Mouse (Mus musculus) adrenal gland, postnatal 25 days (tissue): ENCODE results near the gene Parvb. TPM values are rescaled to one million over a fixed set of nuclear protein-coding genes. Genes with fewer than 3 reads are reported as not detected.
A peak's percentile ranks its signal among the peaks of the same experiment; 100 is the strongest.
"Not testable (repeated sequence)": the region's sequence is repeated elsewhere in the genome, so short reads cannot be mapped to it uniquely, and the experiment has no call there.

ENCODE experiments used
- DNase-seq: peaks from one replicate; pipeline ENCODE4 v3.0.0; 2021; ENCODE audit warnings: mixed read lengths
- total RNA-seq: library from RNA; stranded (reverse); gene quantifications from 2 replicates; pipeline ENCODE4 v1.2.3, GENCODE M21; 2021

Gene Parvb
- total RNA-seq, 1 experiment from 2014 or later, result 18.0 TPM

DNA sequence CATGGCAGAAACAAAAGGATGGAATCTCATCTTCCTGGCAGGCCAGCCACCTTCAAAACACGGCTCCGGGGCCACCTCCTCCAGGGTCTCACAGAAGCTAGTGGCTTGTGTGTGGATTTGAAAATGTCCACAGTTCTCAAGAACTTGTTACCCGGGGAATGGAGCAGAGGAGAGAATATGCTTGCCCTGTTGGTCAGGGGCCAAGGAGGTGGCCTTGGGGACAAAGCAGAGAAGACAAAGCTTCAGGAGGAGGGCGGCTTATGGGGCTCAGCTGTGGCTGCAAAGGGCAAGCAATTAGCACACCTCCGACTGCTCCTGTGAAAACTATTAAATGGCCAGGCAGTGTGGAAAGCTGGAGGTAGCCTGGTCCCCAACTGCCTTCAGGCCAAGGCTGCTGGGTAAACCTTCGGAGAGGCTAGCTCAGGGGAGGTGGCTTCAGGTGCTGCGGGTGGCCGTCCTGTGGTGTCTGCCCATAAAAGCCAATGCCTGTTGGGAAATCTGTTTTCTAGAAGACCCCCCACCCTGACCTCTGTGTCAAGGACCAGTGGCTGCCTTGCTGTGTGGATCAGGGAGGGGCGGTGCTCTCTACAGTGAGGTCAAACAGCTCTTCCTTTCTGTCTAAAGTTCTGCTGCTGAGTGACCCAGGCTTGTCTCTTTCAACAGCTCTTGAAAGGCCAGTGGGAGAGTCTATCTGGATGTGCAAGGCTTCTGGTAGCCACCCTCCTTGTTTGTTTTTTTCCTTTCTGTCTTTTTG, 26.9 kb downstream of the Parvb start:
- peak; percentile 51 for DNase-seq

DNA sequence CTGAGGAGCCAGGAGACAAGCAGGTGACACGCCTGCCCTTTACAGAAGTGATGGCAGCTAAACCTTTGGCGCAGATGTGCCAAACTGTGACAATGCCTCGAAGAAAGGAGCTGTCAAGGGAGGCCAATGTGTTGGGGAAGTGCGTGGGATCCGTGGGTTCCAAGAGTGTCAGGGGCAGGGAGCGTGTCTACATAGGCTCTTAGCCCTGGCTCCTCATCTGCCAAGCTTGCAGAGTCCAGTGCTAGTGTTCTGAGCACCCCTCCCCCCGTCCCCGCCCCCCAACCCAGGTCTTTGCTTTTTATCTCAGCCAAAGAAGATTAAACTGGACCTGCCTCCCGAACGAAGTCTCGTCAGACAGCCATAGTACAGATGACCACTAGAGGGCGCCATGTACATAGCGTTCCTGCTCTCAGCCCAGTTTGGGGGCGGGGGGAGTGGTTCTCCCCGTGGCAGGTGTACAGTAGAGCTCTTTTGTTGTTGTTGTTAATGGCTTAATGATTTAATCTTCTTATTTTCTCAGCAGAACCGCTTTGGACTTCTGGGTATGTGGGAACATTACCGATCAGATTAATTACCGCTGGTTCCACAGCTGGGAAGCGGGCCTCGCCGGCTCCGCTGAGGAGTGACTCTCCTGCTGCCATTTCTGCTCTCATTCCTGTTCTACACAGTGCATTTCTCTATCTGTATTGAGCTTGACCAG, 28.4 kb downstream of the Parvb start:
- DNase-seq, result peak; percentile 73

DNA sequence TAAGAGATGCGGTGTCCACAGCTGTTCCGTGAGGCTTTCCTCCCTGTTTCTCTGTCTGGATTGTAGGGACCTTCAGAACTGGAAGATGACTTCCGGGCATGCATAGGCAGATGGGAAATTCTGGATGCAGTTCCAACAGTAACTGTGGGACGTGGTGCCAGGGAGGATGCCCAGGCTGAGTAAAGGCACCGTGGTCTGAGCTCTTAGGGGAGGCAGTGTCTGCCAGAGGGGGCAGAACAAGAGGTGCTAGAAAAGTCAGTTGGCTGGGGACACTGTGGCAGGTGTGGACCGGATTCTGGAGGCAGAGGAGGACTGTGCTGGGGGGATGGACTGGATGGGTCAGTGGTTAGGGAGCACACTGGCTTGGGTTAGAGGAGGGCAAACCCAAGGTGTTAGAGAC, 30.8 kb downstream of the Parvb start:
- no peak for DNase-seq

DNA sequence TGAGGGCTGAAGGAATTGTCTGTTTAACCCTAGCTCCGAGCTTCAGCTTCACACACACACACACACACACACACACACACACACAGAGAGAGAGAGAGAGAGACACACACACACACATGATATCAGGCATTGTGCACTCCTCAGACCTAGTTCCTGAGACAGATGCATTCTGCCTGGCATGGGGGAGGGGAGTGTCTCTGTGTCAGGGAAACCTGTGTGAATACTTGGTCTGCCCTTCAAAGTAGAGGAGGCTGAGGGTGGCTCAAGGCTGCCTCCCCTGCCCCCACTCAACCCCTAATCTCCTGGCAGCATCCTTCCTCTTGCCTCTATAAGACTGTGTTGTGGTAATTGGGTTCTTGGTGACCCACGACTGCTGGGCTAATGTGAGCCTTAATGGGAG, 31.7 kb downstream of the Parvb start:
- no peak for DNase-seq

DNA sequence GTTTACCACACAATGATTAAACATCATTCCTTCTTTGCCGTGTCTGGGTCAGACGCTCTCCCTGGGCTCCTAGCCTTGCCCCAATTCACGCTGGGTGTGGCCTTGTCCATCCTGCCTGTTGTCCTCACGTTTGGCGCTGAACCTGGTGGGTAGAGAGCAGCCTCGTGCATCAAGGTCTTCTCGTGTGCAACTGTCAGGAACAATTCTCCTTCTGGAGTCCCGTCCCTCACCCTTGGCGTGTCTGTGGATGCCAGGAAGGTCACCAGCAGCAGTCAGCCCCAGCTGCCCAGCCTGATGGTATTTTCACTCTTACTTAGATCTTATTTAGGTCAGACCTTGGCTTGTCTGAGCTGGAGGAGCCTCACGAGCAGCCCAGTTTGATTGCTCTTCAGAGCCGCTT, 33.3 kb downstream of the Parvb start:
- peak; percentile 26 for DNase-seq

DNA sequence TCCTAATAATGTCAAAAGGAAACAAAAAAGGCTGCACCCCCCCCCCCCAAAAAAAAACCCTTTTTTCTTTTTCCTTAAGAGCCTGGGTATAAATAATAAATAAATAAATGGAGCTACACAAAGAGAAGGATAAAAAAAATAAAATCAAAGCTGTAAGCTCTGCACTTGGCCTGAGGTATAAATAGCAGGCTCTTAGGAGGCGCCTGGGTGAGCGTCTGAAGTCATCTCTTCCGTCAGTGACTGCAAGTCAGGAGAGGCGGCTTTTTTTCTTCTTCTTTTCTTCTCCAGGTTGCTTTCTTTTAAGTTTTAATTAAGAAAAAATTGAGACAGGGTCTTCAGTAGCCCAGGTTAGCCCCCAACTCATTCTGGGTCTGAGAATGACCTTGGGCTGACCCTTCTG, 34.4 kb downstream of the Parvb start:
- no peak for DNase-seq

DNA sequence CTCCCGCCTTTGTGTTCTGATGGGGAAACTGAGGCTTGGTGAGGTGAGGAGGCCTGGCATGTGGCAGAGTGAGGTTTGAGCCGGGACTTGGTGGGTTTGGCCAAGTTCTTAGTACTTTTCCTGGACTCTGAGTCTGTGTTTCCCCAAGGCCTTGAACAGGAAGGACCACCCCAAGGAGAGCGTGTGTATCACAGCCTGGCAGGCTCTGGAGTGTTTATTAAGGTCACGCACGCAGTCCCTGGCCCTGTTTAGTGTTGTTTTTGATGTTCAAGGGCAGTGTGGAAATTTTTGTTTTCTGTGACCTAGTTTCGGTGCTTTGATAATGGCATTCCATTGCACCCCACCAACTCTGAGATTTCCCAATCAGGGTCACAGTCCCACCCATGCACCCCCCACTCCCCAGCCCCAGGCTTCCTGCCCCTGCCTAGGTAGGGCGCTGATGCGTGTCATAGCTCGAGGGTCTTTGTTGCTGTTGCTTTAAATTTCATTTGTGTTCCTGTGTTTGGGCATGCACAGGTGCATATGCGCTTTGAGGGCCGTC, 35.9 kb downstream of the Parvb start:
- DNase-seq, result no peak

DNA sequence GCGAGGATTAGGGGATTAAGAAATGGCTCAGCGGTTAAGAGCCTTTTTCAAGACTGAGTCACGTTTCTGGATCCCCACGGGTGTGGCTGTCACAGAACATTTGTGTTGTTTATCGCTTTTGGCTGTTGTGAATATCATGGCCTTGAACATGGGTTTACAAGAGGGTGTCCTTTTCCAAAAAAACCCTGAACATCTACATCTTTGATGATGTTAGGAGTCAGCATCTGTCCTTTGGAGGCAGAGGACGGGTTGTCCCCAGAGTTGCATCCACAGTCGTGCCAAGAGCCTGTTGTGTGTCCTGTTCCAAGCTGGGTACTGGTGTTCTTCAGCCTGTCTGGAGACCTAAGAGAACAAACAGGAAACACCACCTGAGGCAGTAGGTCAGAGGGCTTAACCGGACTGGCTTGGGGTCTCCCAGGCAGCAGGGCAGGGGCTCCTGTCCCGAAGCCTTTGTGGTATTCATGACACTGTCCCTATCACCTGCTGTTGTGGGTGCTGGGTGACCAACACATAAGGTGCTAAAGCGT, 37.3 kb downstream of the Parvb start:
- DNase-seq, result no peak

DNA sequence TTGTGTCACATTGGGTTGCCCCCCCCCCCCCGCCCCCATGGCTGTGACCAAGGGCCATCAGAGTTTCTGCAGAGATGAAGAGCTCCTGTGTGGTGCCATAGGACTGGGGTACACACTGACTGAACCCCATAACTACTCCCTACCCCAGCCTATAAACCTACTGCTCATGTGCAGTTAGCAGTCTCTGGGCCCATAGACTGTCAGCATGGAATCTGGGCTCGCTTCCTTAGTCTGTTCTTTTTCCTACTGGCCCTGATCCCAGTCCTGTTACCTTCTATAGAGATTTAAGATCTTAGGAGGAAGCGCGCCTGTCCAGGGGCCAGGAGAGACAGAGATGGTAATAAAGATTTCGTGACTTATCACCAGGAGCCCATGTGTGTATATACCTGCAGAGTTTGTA, 38.2 kb downstream of the Parvb start:
- no peak for DNase-seq

DNA sequence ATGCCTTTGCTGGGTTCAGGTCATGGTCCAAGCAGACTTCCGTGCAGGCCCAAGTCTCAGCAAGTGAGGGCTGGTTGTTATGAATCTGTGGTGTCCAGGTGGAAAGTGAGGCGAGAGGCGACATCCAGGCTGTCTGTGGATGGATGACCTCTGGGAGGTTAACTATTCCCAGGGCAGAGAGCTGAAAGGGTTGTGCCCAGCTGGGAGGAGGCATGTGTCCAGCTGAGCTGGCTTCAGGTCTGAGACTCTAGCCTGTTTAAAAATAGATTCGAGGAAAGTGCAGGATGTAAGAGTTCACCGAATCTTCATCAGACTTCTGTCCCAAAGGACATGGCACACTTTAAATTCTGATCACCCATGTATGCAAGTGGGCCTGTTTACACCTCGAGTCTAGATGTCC, 38.6 kb downstream of the Parvb start:
- no peak for DNase-seq

DNA sequence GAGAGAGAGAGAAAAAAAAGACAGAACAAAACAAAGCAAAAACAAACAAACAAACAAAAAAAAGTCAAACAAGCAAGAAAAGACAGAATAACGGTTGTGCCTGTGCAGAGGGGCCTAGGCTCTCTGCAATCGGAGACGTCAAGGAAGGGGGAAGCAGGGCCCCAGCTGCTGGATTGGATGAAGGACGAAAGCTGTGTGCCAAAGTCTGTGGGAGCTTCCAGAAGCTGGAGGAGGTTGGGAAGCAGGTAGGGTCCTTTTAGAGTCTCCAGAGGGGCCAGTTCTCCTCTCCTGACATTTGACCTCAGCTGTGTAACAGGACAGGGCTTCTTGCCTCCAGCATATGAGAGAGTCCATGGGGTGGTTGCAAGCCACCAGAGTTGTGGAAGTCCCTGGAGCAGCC, 44.2 kb downstream of the Parvb start:
- DNase-seq, result no peak

DNA sequence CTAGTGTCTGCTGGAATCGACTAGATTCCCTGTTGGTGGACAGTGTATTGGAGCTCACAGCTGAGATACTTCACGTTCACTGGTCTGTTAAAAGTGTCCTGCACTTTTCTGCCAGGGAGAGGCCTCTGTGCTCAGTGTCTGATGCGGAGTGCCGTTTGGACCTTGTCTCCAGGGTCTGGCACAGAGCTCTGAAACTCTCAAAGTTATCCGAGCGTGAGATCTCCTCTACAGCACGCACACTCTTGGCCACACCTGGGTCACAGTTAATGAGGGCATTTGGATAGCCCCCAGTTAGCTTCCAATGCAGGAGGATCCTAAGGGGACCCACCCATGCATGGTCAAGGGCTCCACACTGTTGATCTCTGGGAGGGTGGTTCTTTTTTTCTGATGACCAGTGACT, 46.2 kb downstream of the Parvb start:
- no peak for DNase-seq

DNA sequence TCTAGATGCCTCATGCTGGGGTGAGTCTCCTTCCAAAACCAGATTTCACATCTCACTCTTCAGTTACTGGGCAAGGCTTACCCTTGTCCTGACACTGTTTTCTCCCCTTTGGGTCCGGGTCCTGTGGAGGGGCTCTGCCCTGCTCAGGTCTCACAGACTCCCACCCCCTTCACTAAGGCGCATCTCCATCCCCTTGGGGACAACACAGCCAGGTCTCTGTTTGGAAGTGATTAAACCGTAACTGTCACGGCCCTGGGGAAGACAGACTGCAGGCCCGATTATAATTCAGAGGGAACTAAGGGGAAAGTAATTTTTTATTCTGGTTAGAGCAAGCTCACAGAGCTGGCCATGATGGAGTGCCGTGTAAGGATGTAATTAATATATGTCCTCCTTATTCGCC, 46.8 kb downstream of the Parvb start:
- DNase-seq, result no peak

DNA sequence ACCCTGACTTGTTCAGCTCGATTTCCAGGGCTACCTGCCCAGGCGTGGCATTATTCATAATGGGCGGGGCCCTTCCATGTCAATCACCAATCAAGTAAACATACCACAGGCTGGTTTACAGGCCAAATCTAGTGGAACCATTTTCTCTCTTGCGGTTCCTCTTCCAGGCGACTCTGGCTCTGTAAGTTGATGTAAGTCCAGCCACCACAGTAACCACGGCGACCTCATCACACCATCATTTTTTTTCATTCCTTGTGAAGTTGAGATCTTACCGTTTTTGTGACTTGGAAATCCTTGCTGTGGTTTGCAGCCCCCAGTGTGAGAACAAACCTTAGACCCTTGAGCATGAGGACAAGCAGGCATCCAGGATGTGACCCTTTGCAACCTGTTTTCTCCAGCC, 48.5 kb downstream of the Parvb start:
- no peak for DNase-seq

DNA sequence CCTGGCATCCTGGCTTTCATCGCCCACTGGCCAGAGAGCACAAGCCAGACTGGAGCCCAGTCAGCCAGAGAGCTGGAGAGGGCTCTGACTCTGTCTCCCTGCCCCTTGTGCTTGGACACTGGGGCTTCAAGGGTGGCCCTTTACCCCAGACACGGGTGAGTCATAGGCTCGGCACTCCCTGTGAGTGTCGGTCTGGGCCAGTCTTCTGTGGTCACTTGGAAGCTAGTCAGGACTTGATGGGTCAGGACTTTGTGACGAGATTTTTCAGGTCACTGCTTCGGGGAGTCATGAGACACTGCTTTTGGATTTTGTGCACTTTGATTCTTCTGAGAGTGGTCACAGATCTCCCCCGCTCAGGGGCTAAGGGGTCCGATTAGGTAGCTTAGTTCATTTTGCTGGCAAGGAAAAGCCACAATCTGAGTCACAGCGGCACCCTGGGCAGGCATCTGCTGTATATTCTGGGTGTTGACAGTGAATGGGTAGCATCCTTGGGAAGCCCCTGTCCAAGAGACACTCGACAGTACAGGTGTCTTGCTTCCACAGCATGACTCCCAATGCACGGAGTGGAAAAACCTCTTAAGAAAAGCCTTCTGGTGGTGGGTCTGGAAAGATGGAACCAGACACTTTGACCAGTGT, 49.0 kb downstream of the Parvb start:
- peak; percentile 48 for DNase-seq

DNA sequence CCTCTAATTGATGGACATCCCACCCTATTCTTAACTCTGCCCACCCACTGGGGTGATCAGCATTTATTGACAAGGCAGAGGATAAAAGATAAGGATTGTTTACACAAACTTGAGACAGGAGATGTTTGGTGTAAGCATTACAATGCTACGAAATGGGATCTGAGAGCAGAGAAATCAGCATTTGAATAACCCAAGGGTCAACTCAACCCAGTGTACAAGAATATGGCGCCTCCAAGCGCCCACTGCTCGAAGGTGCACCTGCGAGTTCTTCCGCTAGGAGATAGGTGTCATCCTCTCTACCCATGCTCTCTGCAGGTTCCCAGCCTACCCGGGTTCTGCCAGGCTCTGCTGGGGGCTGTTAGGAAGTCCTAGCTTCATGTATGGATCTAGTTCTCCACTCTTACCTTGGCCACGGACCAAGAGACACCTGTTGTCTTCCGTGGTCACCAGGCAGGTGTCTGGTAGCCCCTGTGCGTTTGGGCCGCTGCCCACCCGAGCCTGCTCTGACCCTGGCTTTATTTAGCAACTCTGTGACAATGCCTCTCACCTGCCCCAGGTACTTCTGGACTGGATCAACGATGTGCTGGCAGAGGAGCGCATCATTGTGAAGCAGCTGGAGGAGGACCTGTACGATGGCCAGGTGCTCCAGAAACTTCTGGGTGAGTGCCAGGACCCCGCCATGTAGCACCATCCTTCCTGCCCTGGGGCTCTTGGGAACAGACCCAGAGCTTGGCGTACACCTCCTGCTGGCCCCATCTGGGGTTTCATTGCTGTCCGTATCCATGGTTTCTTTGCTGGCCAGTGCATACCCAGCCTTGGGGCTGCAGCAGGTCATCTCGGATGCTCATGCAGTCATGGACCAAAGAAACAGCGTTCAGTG, 50.6 kb downstream of the Parvb start:
- DNase-seq, result no peak

DNA sequence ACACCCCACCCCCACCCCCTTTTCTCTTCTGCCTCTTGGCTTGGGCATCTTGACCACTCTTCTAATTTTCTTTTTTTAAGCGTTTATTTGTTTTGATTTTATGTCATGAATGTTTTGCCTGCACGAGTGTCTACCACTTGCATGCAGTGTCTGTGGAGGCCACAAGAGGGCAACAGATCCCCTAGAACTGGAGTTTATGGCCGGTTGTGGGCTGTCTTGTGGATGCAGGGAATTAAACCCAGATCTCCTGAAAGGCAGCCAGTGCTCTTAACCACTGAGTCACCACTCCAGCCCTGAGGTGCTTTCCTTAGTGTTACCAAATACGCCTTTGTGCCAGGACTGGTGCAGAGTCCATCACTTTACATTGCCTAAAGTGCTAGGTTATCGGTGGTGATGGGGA, 52.2 kb downstream of the Parvb start:
- peak; percentile 58 for DNase-seq

DNA sequence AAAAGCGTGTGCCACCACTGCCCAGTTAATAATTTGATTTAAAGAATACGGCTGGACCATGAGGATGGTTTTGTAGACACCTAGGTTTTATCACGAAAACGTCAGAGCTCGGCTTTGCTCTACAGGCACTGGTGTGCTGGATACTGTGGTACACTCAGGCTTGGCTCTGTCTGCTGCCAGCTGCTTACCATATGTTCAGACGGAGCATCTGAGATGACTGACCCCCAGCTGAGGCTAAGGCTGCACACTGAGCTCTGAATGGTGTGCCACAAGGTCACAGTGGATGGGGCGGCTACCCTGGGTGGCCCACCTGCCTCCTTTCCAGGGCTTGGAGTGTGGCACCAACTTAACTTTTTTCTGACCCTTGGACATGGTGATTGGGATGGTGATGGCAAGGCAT, 53.6 kb downstream of the Parvb start:
- no peak for DNase-seq

DNA sequence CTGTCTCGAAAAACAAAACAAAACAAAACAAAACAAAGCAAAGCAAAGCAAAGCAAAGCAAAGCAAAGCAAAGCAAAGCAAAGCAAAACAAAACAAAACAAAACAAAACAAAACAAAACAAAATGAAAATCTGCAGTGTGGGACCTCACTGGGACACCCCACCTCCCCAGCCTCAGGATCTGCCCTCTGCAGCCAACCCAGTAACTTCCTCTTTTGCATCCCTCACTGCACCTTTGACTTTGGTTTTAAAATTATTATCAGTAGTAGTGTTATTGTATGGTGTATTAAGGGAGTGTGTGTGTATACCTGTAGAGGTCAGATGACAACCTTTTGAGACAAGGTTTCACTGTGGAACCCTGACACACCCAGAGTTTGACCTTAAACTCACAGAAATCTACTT, 57.1 kb downstream of the Parvb start:
- not testable (repeated sequence) for DNase-seq

DNA sequence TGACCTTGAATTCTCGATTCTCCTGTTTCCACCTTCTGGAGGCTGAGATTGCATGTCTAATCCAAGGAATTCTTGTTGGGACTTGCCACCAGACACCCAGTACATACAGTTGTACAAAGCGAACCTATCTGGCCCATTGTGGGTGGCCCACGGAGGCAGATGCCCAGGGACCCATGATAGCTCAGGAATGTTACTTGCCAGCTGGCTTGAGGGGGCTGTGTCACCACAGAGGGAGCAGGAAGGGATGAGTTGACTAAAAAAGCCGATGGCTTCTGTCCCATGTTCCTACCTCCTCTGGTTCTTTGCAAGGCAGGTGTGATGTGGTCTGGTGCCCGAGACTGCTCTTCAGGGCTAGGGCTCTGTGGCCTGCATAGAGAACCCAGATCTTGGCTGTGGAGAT, 59.3 kb downstream of the Parvb start:
- DNase-seq, result no peak

DNA sequence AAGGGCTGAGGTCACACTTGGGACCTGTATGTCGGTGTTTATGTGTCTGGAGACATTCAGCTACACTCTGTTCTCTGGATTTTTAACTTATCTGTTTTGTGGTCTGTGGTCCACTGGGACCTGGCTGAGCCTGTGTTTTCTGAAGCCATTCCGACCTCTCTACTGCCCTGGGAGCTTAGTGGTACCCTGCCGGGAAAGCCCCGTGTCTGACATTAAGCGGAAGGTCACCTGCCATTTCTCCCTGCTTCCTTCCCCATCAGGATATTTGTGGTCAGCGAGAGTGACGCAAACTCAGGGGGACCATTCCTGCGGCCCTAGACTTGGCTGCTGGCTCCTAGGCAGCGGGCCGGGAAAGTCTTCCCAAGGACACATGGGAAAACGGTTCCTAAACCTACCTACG, 61.7 kb downstream of the Parvb start:
- no peak for DNase-seq

DNA sequence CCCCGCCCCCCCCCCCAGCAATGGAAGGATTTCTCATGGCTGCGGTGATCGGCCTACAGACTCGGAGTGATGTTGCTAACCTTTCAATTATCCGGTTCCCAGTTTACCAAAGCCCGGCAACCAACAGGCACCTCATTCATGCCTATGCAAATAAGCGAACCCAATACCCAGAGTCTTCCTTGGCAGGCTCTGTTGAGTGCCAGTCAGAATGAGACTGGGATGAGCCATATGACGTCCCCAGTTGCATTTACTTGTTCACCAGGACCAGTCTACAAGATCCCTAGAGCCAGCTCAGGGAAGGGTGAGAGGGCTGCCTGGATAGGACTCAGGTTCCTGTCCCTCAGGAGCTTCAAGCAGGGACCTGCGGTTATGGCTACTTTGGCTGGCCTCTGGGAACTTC, 62.5 kb downstream of the Parvb start:
- DNase-seq, result no peak
